Mouse (Mus musculus): Measurements from ENCODE around the gene Vmn2r86. TPM values are rescaled to one million over a fixed set of nuclear protein-coding genes. Genes with fewer than 3 reads are reported as not detected.
"Not testable (repeated sequence)": the region's sequence is repeated elsewhere in the genome, so short reads cannot be mapped to it uniquely, and the experiment has no call there.

The Vmn2r86 gene
- polyA plus RNA-seq, 1 experiment from 2014 or later: not detected

DNA sequence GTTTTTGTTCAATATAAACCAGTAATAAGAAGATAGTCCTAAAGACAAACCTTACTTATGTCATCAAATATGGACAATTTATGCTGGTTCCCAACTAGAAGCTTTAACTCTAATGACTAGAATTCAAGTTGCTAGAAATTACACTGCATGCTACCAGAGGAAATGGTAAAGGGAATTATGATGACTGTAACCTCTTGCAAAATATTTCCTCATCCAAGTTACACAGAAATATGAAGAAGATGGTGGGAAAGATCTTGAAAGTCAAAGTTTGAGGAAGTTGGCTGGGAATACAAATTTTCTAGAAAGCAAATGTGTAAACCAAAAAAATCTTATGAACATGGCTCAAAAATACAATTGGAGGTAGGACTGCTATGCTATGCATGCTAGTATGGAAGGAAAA is 39.5 kb downstream of the Vmn2r86 start:
- not testable (repeated sequence) for H3K9ac ChIP-seq (ENCODE audit: low read length); H3K27ac ChIP-seq (ENCODE audit: low read length); H3K4me3 ChIP-seq (ENCODE audit: low read length); H3K9me3 ChIP-seq (replicated peaks; ENCODE audit: control insufficient read depth, low read length); ATAC-seq (replicated peaks; ENCODE audit: extremely low read depth, insufficient read depth, low FRiP score); H3K36me3 ChIP-seq (ENCODE audit: control insufficient read depth, insufficient read depth); H3K4me1 ChIP-seq (ENCODE audit: control insufficient read depth, insufficient read depth, low read length); H3K27me3 ChIP-seq (ENCODE audit: control insufficient read depth, insufficient read depth, low read length); H3K4me2 ChIP-seq (ENCODE audit: low read depth, low read length)

DNA sequence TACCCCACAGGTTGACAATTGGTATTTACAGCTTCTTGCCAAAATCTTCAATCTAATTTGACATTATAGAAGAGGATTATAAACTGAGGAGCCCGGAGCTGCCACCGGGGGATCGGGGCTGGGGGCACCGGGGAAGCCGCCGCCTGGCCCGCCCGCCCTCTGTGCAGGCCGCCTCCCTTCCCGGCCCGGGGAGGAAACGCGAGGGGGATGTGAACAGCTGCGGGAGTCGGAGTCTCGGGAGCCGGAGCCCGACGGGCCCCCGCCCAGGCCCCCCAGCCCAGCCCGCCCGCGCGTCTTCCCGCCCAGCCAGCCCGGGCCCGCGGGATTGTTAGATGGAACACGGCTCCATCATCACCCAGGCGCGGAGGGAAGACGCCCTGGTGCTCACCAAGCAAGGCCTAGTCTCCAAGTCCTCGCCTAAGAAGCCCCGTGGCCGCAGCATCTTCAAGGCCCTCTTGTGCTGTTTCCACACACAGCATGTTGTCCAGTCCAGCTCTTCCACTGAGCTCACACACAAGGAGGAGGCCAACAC is 43.6 kb downstream of the Vmn2r86 start:
- not testable (repeated sequence) for H3K4me3 ChIP-seq (ENCODE audit: low read length); H3K9me3 ChIP-seq (replicated peaks; ENCODE audit: control insufficient read depth, low read length); H3K4me1 ChIP-seq (ENCODE audit: control insufficient read depth, insufficient read depth, low read length); H3K27ac ChIP-seq (ENCODE audit: low read length); H3K4me2 ChIP-seq (ENCODE audit: low read depth, low read length); H3K36me3 ChIP-seq (ENCODE audit: control insufficient read depth, insufficient read depth); ATAC-seq (replicated peaks; ENCODE audit: extremely low read depth, insufficient read depth, low FRiP score); H3K27me3 ChIP-seq (ENCODE audit: control insufficient read depth, insufficient read depth, low read length); H3K9ac ChIP-seq (ENCODE audit: low read length)
- WGBS: 53% methylated on average over 20 of the region's 35 CpGs

DNA sequence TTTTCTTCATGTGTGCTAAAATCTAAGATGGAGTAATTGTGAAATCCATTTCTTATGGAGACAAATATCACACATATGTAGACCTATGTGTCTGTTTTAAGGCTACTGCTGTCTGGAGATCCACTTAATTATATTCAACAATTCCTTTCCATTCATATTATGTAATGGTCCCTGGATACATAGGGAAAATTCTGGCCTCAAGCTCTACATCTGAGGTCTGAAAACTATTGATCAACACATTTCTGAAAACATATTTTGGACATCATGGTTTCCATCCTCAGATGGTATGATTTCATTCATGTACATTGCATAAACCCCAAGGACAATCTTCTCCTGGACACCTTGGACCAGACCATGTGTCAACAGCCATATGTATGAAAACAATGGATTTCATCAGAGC is 61.6 kb downstream of the Vmn2r86 start, which contains the start of gene Vmn2r84:
Gene Vmn2r84, minus strand, starts transcription at position 101 of the 400 bp plus-strand sequence.
- Histone ChIP-seq H3K4me1 (ENCODE audit: control insufficient read depth, insufficient read depth, low read length) (no peaks in the 10 kb centered on the region), H3K27me3 (ENCODE audit: control insufficient read depth, insufficient read depth, low read length) (no peaks in the 10 kb centered on the region), H3K4me2 (ENCODE audit: low read depth, low read length) (no peak within 1 kb of the TSS), H3K27ac (ENCODE audit: low read length) (no peak within 1 kb of the TSS), H3K9me3 (replicated peaks; ENCODE audit: control insufficient read depth, low read length) (peaks cover 2% of the 10 kb centered on the region; the same call in 1 of the 2 replicates), H3K36me3 (ENCODE audit: control insufficient read depth, insufficient read depth) (no peaks in the 10 kb centered on the region), H3K9ac (ENCODE audit: low read length) (no peak within 1 kb of the TSS), H3K4me3 (ENCODE audit: low read length) (no peak within 1 kb of the TSS)
- no peak for ATAC-seq (replicated peaks; ENCODE audit: extremely low read depth, insufficient read depth, low FRiP score)

Other genes with a start within 250 kb of the Vmn2r86 start
- gene Olfr827, start 241.6 kb downstream of the Vmn2r86 start, polyA plus RNA-seq (2015; fragmentation: Nextera tagmentation; extraction: Ambion mirVana): not detected in 2 replicates
- not detected in 2 replicates for gene Neurod4, start 175.8 kb downstream of the Vmn2r86 start, polyA plus RNA-seq (2015; fragmentation: Nextera tagmentation; extraction: Ambion mirVana)
- gene Tespa1, start 133.2 kb downstream of the Vmn2r86 start, polyA plus RNA-seq (2015; fragmentation: Nextera tagmentation; extraction: Ambion mirVana): 2.7 and 8.1 TPM in 2 replicates
- 0.02 and 0.03 TPM in 2 replicates for gene Vmn2r84, start 61.7 kb downstream of the Vmn2r86 start, polyA plus RNA-seq (2015; fragmentation: Nextera tagmentation; extraction: Ambion mirVana)
- gene Vmn2r85, start 26.3 kb downstream of the Vmn2r86 start, polyA plus RNA-seq (2015; fragmentation: Nextera tagmentation; extraction: Ambion mirVana): not detected in 2 replicates
- not detected in 2 replicates for gene Vmn2r87, start 41.3 kb upstream of the Vmn2r86 start, polyA plus RNA-seq (2015; fragmentation: Nextera tagmentation; extraction: Ambion mirVana)